Mouse (Mus musculus): ENCODE data around the gene 5730480H06Rik. TPM values are rescaled to one million over a fixed set of nuclear protein-coding genes. Genes with fewer than 3 reads are reported as not detected.

Gene 5730480H06Rik
- polyA plus RNA-seq, 1 experiment from 2014 or later, result 25.0 TPM

- Histone ChIP-seq H3K27ac (no peak overlapping the region), H3K9me3 (no peaks in the 10 kb centered on the region), H3K27me3 (replicated peaks) (no peaks in the 10 kb centered on the region), H3K4me3 (no peak overlapping the region), H3K9ac (no peak overlapping the region), H3K4me2 (replicated peaks) (no peak overlapping the region), H3K36me3 (no peaks in the 10 kb centered on the region), H3K4me1 (no peaks in the 10 kb centered on the region)
- WGBS, result 91% methylated on average over 2 of the region's 2 CpGs
- ATAC-seq (ENCODE audit: low FRiP score, low read depth), result no peak
Observed at GRCm38 (mm10) chr5:48345983-48346648, 18.4 kb downstream of the 5730480H06Rik start.

DNA sequence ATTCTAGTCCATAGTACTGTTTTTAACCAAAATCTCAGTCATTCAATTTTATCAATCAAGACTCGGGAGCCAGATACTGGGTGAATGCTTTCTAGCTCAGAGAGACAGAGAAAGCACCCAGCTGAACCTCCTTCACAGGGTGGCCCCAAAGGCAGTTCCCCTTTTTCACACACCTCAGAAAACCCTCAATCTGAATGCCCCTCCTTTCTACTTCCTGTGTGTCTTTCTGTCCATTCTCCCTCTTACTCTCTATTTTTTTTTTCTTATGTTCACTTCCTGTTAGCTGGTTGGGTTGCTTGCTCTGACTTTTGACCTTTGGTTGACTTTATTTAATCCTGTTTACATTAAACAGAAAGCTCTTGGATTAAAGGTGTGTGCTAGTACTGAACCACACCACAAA is 21.6 kb downstream of the 5730480H06Rik start:
- H3K9me3 ChIP-seq, result no peaks in the 10 kb centered on the region
- 83% methylated on average over 1 of the region's 1 CpGs for WGBS

DNA sequence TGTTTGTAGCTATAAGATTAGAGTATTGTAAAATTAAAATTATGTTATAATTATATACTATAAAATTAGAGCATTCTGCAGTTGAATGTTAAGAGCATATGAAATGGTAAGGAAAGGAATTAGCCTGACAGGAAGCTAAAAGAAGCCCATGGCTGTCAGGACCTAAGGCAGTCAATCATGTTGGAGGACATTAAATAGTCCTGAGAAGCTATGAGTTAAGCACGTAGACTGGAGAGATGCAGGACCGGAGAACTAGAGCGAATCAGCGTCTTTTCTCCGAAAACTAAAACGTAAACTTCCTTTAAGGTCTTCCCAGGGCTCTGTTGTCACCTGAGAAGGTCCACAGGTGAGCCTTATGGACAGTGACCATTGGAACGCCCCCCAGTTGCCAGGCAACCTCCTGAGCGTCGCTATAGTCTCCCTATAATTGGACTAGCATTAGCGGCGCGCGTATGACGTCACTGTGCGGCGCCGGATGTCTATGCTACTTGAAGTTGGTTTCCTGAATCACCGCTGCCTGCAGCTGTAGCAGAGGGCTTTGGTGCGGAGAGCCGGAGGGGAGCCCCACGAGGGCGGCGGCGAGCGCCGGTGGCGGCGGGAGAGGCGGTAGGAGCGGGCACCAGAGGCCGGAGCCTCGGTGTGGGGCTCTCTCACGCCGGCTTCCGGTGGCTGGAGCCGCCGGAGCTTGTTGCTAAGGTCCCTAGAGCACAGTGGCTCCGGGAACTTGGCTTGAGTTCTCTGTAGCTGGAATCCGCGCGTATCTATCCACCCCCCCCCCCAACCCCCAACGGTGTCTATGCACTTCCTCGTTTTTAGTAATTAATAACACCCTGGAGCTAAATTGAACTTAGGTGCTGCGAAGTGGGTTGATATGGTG is 44.4 kb downstream of the 5730480H06Rik start:
- H3K4me3 ChIP-seq, result peak overlapping the region; percentile 91
- peak; percentile 100 for ATAC-seq (ENCODE audit: low FRiP score, low read depth)
- WGBS, result under 1% methylated on average over 44 of the region's 44 CpGs

More for the DNA sequence above, 21.6 kb downstream of the 5730480H06Rik start:
- Histone ChIP-seq H3K36me3 (no peaks in the 10 kb centered on the region), H3K9ac (no peak overlapping the region), H3K4me3 (no peak overlapping the region), H3K4me1 (no peaks in the 10 kb centered on the region), H3K27me3 (replicated peaks) (no peaks in the 10 kb centered on the region), H3K27ac (no peak overlapping the region), H3K4me2 (replicated peaks) (no peak overlapping the region)
- ATAC-seq (ENCODE audit: low FRiP score, low read depth), result no peak

GRCm38 (mm10) chr5:48402497-48402896 is 74.7 kb downstream of the 5730480H06Rik start:
- 78% methylated on average over 3 of the region's 3 CpGs for WGBS
- no peaks in the 10 kb centered on the region for H3K27me3 ChIP-seq (replicated peaks)
- no peak overlapping the region for H3K4me2 ChIP-seq (replicated peaks)
- H3K36me3 ChIP-seq, result no peaks in the 10 kb centered on the region
- no peak for ATAC-seq (ENCODE audit: low FRiP score, low read depth)
- H3K4me1 ChIP-seq, result no peaks in the 10 kb centered on the region
- H3K4me3 ChIP-seq, result no peak overlapping the region
- no peak overlapping the region for H3K27ac ChIP-seq
- no peak overlapping the region for H3K9ac ChIP-seq
- no peaks in the 10 kb centered on the region for H3K9me3 ChIP-seq

More for the DNA sequence above, 44.4 kb downstream of the 5730480H06Rik start:
- Histone ChIP-seq H3K4me2 (replicated peaks) (peak overlapping the region; percentile 64), H3K9ac (peak overlapping the region; percentile 67), H3K4me1 (peaks cover 6% of the 10 kb centered on the region), H3K9me3 (no peaks in the 10 kb centered on the region), H3K27me3 (replicated peaks) (no peaks in the 10 kb centered on the region), H3K36me3 (peaks cover 19% of the 10 kb centered on the region), H3K27ac (no peak overlapping the region)

- H3K4me3 ChIP-seq, result no peak overlapping the region
- WGBS, result 84% methylated on average over 4 of the region's 4 CpGs
- H3K4me2 ChIP-seq (replicated peaks), result no peak overlapping the region
Observed at GRCm38 (mm10) chr5:48408276-48408675, 80.5 kb downstream of the 5730480H06Rik start.

GRCm38 (mm10) chr5:48410348-48410747 is 82.6 kb downstream of the 5730480H06Rik start:
- H3K36me3 ChIP-seq, result no peaks in the 10 kb centered on the region
- H3K9me3 ChIP-seq, result no peaks in the 10 kb centered on the region
- no peak overlapping the region for H3K4me2 ChIP-seq (replicated peaks)
- H3K27ac ChIP-seq, result no peak overlapping the region
- H3K9ac ChIP-seq, result no peak overlapping the region
- WGBS, result 86% methylated on average over 5 of the region's 5 CpGs
- H3K4me3 ChIP-seq, result no peak overlapping the region
- no peak for ATAC-seq (ENCODE audit: low FRiP score, low read depth)
- H3K27me3 ChIP-seq (replicated peaks), result no peaks in the 10 kb centered on the region
- H3K4me1 ChIP-seq, result no peaks in the 10 kb centered on the region

More at GRCm38 (mm10) chr5:48408276-48408675, 80.5 kb downstream of the 5730480H06Rik start:
- no peak overlapping the region for H3K9ac ChIP-seq
- H3K9me3 ChIP-seq, result no peaks in the 10 kb centered on the region
- ATAC-seq (ENCODE audit: low FRiP score, low read depth), result no peak
- H3K4me1 ChIP-seq, result no peaks in the 10 kb centered on the region
- H3K27me3 ChIP-seq (replicated peaks), result no peaks in the 10 kb centered on the region
- no peak overlapping the region for H3K27ac ChIP-seq
- no peaks in the 10 kb centered on the region for H3K36me3 ChIP-seq

DNA sequence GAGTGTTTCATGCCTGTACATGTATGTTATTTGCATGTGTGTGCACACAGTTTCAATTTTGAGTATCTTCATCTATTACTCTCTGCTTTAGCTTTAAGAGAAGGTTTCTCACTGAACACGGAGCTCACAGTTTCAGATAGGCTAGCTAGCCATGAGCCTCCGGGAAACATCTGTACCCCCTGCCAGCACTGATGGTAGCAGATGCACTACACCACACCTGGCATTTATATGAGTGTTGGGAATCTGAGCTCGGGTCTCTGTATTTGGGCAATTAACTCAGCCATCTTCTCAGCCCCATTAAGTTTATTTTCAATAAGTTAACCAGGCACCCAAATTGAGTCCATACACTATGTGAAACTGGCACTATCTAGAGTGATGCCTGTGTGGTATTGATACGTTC is 83.7 kb downstream of the 5730480H06Rik start:
- Histone ChIP-seq H3K4me3 (no peak overlapping the region), H3K27ac (no peak overlapping the region), H3K36me3 (no peaks in the 10 kb centered on the region), H3K27me3 (replicated peaks) (no peaks in the 10 kb centered on the region), H3K9ac (no peak overlapping the region), H3K9me3 (no peaks in the 10 kb centered on the region), H3K4me2 (replicated peaks) (no peak overlapping the region), H3K4me1 (no peaks in the 10 kb centered on the region)
- WGBS, result 74% methylated on average over 4 of the region's 4 CpGs
- no peak for ATAC-seq (ENCODE audit: low FRiP score, low read depth)

- no peak overlapping the region for H3K27ac ChIP-seq
- no peaks in the 10 kb centered on the region for H3K9me3 ChIP-seq
- WGBS, result 96% methylated on average over 4 of the region's 4 CpGs
- H3K36me3 ChIP-seq, result no peaks in the 10 kb centered on the region
- H3K27me3 ChIP-seq (replicated peaks), result no peaks in the 10 kb centered on the region
- H3K4me3 ChIP-seq, result no peak overlapping the region
- ATAC-seq (ENCODE audit: low FRiP score, low read depth), result no peak
- no peaks in the 10 kb centered on the region for H3K4me1 ChIP-seq
- H3K9ac ChIP-seq, result no peak overlapping the region
- H3K4me2 ChIP-seq (replicated peaks), result no peak overlapping the region
Observed at GRCm38 (mm10) chr5:48412261-48412660, 84.5 kb downstream of the 5730480H06Rik start.

DNA sequence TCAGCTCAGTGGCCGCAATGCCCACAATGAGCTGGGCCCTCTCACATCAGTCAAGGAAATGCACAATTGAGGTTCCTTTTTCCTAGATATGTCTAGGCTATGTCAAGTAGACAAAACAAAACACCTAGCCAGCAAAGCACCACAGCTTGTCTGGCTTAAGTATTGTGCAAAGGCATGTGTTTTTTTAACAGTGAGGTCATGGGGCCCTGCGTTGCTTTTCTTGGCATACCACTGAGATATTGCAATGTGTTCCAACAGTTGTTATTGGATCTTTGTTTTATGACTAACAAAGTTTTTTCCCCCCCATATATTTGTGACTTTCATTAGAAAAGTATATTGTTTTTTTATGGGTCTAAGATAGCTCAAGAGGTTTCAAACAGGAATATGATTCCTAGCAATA is 92.0 kb downstream of the 5730480H06Rik start:
- no peak overlapping the region for H3K27ac ChIP-seq
- no peak overlapping the region for H3K4me2 ChIP-seq (replicated peaks)
- no peak overlapping the region for H3K4me3 ChIP-seq
- no peaks in the 10 kb centered on the region for H3K36me3 ChIP-seq
- no peaks in the 10 kb centered on the region for H3K27me3 ChIP-seq (replicated peaks)
- no peak for ATAC-seq (ENCODE audit: low FRiP score, low read depth)
- no peak overlapping the region for H3K9ac ChIP-seq
- H3K4me1 ChIP-seq, result no peaks in the 10 kb centered on the region
- WGBS, result 90% methylated on average over 2 of the region's 2 CpGs
- no peaks in the 10 kb centered on the region for H3K9me3 ChIP-seq

DNA sequence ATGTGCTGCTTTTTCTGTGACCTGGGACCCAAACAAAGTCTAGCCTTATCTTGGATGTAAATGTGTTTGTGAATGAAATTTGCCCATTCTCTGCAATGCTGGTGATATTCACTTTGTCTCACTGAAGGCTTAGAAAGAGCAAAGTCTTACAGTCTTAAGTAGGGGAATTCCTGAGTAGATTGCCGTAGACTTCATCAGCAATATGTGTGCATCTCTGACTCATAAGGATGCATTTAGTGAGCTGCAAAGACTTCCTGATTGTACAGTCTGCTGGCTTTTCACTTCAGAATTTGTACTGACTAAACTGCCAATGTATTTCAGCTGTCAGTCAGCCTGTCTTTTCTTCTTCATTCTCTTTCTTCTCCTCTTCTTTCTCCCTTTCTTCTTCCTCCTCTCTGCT is 94.2 kb downstream of the 5730480H06Rik start:
- no peak overlapping the region for H3K27ac ChIP-seq
- WGBS, result 95% methylated on average over 1 of the region's 1 CpGs
- no peak overlapping the region for H3K4me2 ChIP-seq (replicated peaks)
- H3K4me3 ChIP-seq, result no peak overlapping the region
- H3K27me3 ChIP-seq (replicated peaks), result no peaks in the 10 kb centered on the region
- no peak overlapping the region for H3K9ac ChIP-seq
- no peak for ATAC-seq (ENCODE audit: low FRiP score, low read depth)
- no peaks in the 10 kb centered on the region for H3K36me3 ChIP-seq
- H3K9me3 ChIP-seq, result no peaks in the 10 kb centered on the region
- H3K4me1 ChIP-seq, result no peaks in the 10 kb centered on the region

GRCm38 (mm10) chr5:48430459-48430858 is 102.7 kb downstream of the 5730480H06Rik start:
- no peak for ATAC-seq (ENCODE audit: low FRiP score, low read depth)

GRCm38 (mm10) chr5:48448888-48449287 is 121.1 kb downstream of the 5730480H06Rik start:
- H3K36me3 ChIP-seq, result no peaks in the 10 kb centered on the region
- no peak overlapping the region for H3K9ac ChIP-seq
- no peak overlapping the region for H3K4me2 ChIP-seq (replicated peaks)
- no peak overlapping the region for H3K4me3 ChIP-seq
- no peaks in the 10 kb centered on the region for H3K9me3 ChIP-seq
- 76% methylated on average over 1 of the region's 1 CpGs for WGBS
- ATAC-seq (ENCODE audit: low FRiP score, low read depth), result no peak
- H3K27ac ChIP-seq, result no peak overlapping the region
- no peaks in the 10 kb centered on the region for H3K4me1 ChIP-seq
- no peaks in the 10 kb centered on the region for H3K27me3 ChIP-seq (replicated peaks)

More at GRCm38 (mm10) chr5:48430459-48430858, 102.7 kb downstream of the 5730480H06Rik start:
- H3K27me3 ChIP-seq (replicated peaks), result no peaks in the 10 kb centered on the region
- H3K4me1 ChIP-seq, result no peaks in the 10 kb centered on the region
- H3K27ac ChIP-seq, result no peak overlapping the region
- H3K4me2 ChIP-seq (replicated peaks), result no peak overlapping the region
- no peak overlapping the region for H3K9ac ChIP-seq
- H3K9me3 ChIP-seq, result no peaks in the 10 kb centered on the region
- H3K4me3 ChIP-seq, result no peak overlapping the region
- H3K36me3 ChIP-seq, result no peaks in the 10 kb centered on the region

Measured in neural tube, embryonic 12.5 days (tissue).